Mouse (Mus musculus): ENCODE data around the gene Ripor2.

DNA sequence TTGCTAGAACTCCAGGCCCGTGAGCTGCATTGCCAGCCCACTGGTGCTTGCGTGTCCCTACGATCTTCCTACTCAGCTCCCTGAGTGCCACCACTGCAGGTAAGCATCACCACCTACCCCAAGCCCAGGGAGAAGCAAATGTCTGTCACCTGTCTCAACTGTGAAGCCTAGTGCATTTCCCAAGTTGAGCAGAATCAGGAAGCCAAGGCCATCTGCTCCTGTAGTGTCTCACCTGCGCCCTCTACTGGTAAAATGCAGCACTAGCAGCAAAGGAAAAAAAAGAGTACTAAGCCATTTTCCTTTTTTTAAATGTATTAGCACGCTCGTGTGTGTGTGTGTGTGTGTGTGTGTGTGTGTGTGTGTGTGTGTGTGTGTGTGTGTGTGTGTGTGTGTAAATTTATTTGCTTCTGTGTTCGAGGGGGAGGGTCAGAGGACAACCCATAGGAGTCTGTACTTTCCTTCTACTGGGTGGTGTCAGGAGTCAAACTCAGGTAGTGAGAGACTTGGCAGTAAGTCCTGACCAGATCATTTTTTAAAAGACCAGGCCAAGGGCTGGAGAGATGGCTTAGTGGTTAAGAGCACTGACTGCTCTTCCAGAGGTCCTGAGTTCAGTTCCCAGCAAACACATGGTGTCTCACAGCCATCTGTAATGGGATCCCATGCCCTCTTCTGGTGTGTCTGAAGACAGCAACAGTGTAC, 194.3 kb downstream of the Ripor2 start:
- TF ChIP-seq CTCF (IDR thresholded peaks at IDR 0.05; ENCODE audit: extremely low read depth, insufficient read length, insufficient replicate concordance, low read depth, low read length) (peak; percentile 76; the same call in 1 of the 2 replicates), POLR2A (IDR thresholded peaks at IDR 0.05; ENCODE audit: low read depth, low read length) (no peak)
